Mouse (Mus musculus) kidney, embryonic 15.5 days (tissue): Measurements from ENCODE around the gene Prcd. TPM values are rescaled to one million over a fixed set of nuclear protein-coding genes. Genes with fewer than 3 reads are reported as not detected.
A peak's percentile ranks its signal among the peaks of the same experiment; 100 is the strongest.

Source experiments
- ATAC-seq: fragments of 200-750 bp; cut with Nextera tagmentation; replicated peaks from 2 replicates; pipeline ENCODE4 v1.8.0; 2017; ENCODE audit warnings: moderate TSS enrichment; ENCODE audit not compliant: low FRiP score
- H3K27ac ChIP-seq: fragments of 300-500 bp; sonication (generic); 2 replicates; pipeline ENCODE4 v1.5.1; 2015; ENCODE audit warnings: mild to moderate bottlenecking, inconsistent platforms
- H3K27me3 ChIP-seq: fragments of 300-500 bp; sonication (generic); 2 replicates; pipeline ENCODE4 v1.6.1; 2015; ENCODE audit warnings: inconsistent platforms
- H3K36me3 ChIP-seq: fragments of 300-500 bp; sonication (generic); 2 replicates; pipeline ENCODE4 v1.6.1; 2015; ENCODE audit warnings: inconsistent platforms
- H3K4me1 ChIP-seq: fragments of 300-500 bp; sonication (generic); 2 replicates; pipeline ENCODE4 v1.6.1; 2015; ENCODE audit warnings: inconsistent platforms
- H3K4me2 ChIP-seq: fragments of 300-500 bp; sonication (generic); 2 replicates; pipeline ENCODE4 v1.6.1; 2015; ENCODE audit warnings: moderate library complexity, mild to moderate bottlenecking, inconsistent platforms
- H3K4me3 ChIP-seq: fragments of 300-500 bp; sonication (generic); replicated peaks from 2 replicates; pipeline ENCODE4 v1.5.1; 2015; ENCODE audit warnings: mild to moderate bottlenecking, inconsistent platforms
- H3K9ac ChIP-seq: fragments of 300-500 bp; sonication (generic); 2 replicates; pipeline ENCODE4 v1.6.1; 2015; ENCODE audit warnings: mild to moderate bottlenecking, inconsistent platforms
- H3K9me3 ChIP-seq: fragments of 300-500 bp; sonication (generic); replicated peaks from 2 replicates; pipeline ENCODE4 v1.6.1; 2016; ENCODE audit warnings: inconsistent platforms
- WGBS: fragments of 180-500 bp; shearing (Covaris S2); methylation state at CpG from one replicate; pipeline ENCODE4 v1.1.7; 2015; ENCODE audit warnings: mixed read lengths; 5-methylcytosine and 5-hydroxymethylcytosine counted together
- polyA plus RNA-seq: library from polyadenylated mRNA; unstranded; fragments of >200 nt; fragmentation: Nextera tagmentation; extraction: Ambion mirVana; gene quantifications from 2 replicates; pipeline ENCODE4 v1.2.1, GENCODE M21; 2015

Prcd gene
- polyA plus RNA-seq, 1 experiment from 2014 or later, result 1.6 TPM

DNA sequence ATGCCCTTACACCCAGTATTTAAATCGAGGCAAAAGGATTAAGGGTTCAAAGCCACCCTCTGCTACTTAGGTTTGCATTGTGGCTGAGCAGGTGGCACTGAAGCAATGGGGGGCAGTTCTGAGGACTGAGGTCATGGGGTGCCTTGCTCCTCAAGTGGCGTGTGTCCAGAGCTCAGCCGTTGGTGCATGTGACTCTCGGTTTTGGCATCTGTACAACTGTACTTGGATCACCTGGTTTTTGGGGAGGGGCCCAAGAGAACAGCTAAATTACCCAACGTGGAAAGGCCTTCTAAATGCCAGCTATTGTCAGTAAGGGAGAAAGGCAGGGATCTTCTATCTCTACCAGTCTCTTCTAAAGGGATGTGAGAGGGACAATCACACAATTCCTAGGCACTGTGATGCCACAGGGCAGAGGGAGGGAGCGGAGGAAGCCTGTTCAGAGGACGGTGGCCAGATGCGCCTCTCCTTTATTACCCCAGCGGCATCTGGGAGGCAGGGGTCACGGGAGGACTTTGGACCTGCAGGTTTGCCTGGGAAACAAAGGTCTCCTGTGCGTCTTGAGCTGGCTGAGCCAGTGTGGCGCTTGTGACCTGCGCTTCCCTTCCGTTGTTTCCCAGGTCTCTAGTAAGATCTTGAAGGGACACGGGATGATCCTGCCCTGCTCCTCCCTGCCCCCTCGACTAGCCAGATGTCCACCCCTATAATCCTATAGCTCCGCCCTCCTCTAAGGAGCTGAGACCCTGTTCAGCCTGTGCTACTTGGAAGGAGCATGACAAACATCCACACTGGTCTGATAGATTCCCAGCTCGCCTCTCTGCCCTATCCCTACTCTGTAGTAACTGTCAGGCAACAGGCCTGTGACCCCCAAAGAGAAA lies 37.6 kb downstream of the Prcd start:
- H3K4me2 ChIP-seq, result no peak overlapping the region

DNA sequence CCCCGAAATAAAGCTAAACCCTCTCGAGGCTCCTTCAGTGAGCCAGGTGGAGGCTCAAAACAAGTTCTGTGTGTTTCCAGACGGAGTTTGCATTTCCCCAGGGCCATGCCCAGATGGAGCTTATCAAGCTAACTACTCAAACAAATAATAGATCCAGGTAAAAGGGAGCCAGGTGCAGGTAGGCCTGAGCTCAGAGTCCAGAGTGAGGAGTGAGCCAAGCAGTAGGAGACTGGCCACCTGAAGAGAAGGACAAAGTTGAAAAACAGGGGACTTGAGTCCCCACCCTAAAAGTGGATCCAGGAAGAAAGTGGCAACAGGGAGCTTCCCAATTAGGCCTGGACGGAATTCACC lies 40.5 kb downstream of the Prcd start:
- Histone ChIP-seq H3K27ac (no peak overlapping the region), H3K27me3 (peaks cover 36% of the 10 kb centered on the region), H3K4me1 (peaks cover 20% of the 10 kb centered on the region), H3K9me3 (no peaks in the 10 kb centered on the region), H3K4me2 (peak overlapping the region; percentile 81), H3K36me3 (no peaks in the 10 kb centered on the region), H3K9ac (peak overlapping the region; percentile 42), H3K4me3 (peak overlapping the region; percentile 52)
- no peak for ATAC-seq
- WGBS, result 41% methylated on average over 4 of the region's 4 CpGs

More for the DNA sequence above, 37.6 kb downstream of the Prcd start:
- Histone ChIP-seq H3K9ac (no peak overlapping the region), H3K4me3 (no peak overlapping the region), H3K36me3 (peaks cover 2% of the 10 kb centered on the region; the same call in 1 of the 2 replicates), H3K9me3 (no peaks in the 10 kb centered on the region), H3K27me3 (peaks cover 21% of the 10 kb centered on the region), H3K4me1 (peaks cover 20% of the 10 kb centered on the region), H3K27ac (no peak overlapping the region)
- 50% methylated on average over 18 of the region's 18 CpGs for WGBS
- ATAC-seq, result no peak

DNA sequence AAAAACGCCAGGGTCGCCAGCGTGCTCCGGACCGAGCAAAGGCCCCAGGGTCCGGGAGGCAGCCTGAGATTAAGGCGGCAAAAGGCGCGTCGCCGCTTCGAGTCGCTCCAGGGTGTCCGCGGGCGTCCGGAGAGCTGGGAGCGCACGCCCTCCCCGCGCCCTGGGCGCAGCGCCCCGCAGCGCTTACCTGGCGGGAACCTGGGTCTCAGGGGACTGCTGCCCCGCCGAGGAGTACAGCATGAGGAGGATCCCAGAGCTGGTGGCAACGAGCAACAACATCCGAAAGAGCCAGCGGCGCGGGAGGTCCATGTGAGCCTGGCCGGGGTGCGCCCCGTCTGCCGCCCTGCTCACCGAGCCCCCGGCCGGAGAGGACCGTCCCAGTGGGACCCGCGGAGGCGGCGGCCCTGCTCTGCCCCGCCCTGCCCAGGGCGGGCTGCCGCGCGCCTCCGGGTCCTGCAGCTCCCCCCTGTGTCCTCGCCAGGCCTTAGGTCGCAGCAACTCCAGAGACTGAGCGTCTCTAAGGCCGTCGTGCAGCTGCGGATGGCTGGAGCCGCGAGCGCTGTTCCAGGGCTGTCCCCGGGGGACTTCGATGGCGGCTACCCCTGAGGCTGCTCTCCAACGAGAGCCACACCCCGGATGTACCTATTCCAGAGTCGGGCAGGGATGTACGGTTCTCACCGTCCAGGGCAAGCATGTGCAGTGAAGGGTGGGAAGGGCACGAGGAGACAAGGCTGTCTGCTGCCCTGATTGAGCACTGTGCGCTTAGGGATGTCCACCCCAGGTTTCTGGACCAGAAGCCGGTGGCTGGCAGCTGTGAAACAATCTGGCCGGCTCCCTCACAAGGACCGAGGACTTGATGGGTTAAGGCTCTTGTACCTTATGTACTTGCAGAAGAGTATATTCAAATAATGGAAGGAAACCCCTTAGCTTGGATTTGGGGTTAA lies 41.2 kb downstream of the Prcd start:
- peak; percentile 89 for ATAC-seq
- Histone ChIP-seq H3K36me3 (no peaks in the 10 kb centered on the region), H3K4me1 (peaks cover 20% of the 10 kb centered on the region), H3K27ac (no peak overlapping the region), H3K27me3 (peaks cover 36% of the 10 kb centered on the region), H3K4me3 (peak overlapping the region; percentile 52), H3K9me3 (no peaks in the 10 kb centered on the region), H3K4me2 (peak overlapping the region; percentile 81), H3K9ac (peak overlapping the region; percentile 42)
- WGBS, result 2% methylated on average over 71 of the region's 73 CpGs

DNA sequence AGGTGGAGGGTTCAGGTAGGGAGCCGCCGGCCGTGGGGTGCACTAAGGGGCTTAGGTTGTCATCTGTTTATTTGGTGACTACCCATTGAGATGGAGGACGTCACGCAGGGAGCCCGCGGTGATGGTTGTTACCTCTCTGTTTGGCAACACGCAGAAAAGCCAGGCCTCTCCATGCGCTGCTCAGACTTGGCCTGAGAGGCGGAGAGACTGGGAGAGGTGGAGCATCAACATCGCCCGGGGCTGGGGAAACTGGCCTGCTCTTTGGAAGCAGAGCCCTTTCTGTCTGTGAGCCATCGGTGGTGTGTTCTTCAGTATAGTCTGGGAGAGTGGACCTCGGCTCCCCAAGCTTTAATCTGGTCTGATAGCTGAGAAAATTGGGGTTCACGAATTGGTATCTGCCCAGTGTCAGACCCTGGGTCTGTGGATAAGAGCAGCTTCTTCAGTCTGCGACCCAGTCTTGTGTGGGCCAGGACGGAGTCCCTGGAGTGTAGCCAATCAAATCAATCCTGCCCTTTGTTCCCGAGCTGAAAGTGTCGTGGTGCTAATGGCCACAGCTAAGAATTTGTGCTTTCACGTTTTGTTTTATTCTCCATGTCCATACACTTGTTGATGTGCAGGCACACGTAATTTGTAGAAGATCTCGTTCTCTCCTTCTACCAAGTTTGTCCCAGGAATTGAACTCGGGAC lies 42.0 kb downstream of the Prcd start:
- WGBS, result 28% methylated on average over 23 of the region's 23 CpGs
- no peak overlapping the region for H3K27ac ChIP-seq
- peak; percentile 44; the same call in 1 of the 2 replicates for ATAC-seq

DNA sequence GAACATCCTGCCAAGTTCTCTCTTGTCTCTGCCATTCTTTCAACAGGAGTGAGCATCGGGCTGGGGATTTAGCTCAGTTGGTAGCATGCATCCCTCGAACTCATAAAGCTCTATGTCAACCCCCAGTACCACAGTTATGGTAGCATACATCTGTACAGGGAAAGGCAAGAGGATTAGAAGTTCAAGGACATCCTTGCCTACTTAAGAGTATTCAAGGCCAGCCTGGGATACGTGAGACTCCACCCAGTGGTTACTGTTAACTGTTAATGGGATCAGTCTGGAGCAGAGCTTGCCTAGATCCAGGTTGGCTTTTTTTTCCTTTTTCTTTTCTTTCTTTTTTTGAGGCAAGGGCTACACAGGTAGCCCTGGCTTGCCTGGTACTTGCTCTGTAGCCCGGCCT lies 43.1 kb downstream of the Prcd start:
- H3K27me3 ChIP-seq, result peaks cover 36% of the 10 kb centered on the region
- no peak overlapping the region for H3K27ac ChIP-seq
- no peak overlapping the region for H3K4me2 ChIP-seq
- no peaks in the 10 kb centered on the region for H3K36me3 ChIP-seq
- peaks cover 20% of the 10 kb centered on the region for H3K4me1 ChIP-seq
- H3K9ac ChIP-seq, result no peak overlapping the region
- H3K9me3 ChIP-seq, result no peaks in the 10 kb centered on the region
- H3K4me3 ChIP-seq, result no peak overlapping the region
- 93% methylated on average over 4 of the region's 4 CpGs for WGBS
- no peak for ATAC-seq

More for the DNA sequence above, 42.0 kb downstream of the Prcd start:
- H3K36me3 ChIP-seq, result no peaks in the 10 kb centered on the region
- peaks cover 36% of the 10 kb centered on the region for H3K27me3 ChIP-seq
- no peaks in the 10 kb centered on the region for H3K9me3 ChIP-seq
- H3K4me2 ChIP-seq, result peak overlapping the region; percentile 81
- H3K4me1 ChIP-seq, result peaks cover 20% of the 10 kb centered on the region
- H3K4me3 ChIP-seq, result peak overlapping the region; percentile 52
- H3K9ac ChIP-seq, result peak overlapping the region; percentile 42; the same call in 1 of the 2 replicates

DNA sequence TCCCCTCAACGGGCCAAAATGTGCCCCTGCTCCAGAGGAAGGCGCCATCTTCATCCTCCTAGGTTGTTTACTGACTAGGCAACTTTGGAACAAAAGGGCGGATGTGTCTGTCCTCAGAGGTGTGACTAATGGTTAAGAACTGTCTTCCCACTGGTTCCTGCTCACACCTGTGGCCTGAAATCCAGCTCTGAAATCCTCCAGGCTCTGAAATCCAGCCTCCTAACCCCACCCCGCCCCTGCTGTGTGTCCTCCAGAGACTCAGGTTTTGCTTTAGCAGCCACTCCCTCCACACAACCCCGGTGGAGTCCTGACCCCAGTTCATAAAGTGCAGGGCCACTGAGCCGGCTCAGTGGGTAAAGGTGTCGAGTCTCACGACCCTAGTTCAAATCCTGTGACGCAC lies 44.2 kb downstream of the Prcd start:
- H3K27me3 ChIP-seq, result peaks cover 36% of the 10 kb centered on the region
- no peak overlapping the region for H3K27ac ChIP-seq
- H3K36me3 ChIP-seq, result no peaks in the 10 kb centered on the region
- 35% methylated on average over 9 of the region's 9 CpGs for WGBS
- H3K9me3 ChIP-seq, result no peaks in the 10 kb centered on the region
- no peak overlapping the region for H3K9ac ChIP-seq
- ATAC-seq, result no peak
- H3K4me1 ChIP-seq, result peaks cover 20% of the 10 kb centered on the region
- H3K4me3 ChIP-seq, result no peak overlapping the region
- H3K4me2 ChIP-seq, result no peak overlapping the region

DNA sequence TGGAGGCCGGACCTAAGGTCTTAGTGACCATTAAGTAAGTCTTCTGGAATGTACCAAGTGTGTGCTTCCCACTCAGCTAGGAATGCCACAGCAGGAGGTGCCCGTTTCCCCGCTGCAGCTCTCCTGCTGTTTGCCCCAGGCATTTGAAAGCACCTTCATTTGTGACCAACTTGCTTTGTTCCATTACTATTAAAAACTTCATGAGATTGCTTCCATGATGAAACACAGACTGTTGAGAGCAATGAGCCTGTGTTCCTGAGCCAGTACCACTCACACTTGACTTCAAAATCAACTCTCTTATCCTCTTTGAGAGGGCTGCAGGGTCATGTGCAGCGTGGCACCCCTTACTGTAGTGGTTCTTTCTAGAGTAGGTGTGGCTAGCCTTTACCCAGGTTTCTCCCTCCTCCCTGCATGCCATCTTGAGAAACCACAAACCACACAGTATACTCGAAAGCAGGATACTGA lies 48.1 kb downstream of the Prcd start:
- Histone ChIP-seq H3K27me3 (peaks cover 10% of the 10 kb centered on the region; the same call in 1 of the 2 replicates), H3K4me3 (no peak overlapping the region), H3K4me1 (peaks cover 2% of the 10 kb centered on the region; the same call in 1 of the 2 replicates), H3K4me2 (no peak overlapping the region), H3K36me3 (no peaks in the 10 kb centered on the region), H3K9ac (no peak overlapping the region), H3K9me3 (no peaks in the 10 kb centered on the region), H3K27ac (peak overlapping the region; percentile 49)
- 0 out of 2 replicates have a peak, but pooled peaks have one; percentile 54 for ATAC-seq
- WGBS, result 50% methylated on average over 5 of the region's 5 CpGs

DNA sequence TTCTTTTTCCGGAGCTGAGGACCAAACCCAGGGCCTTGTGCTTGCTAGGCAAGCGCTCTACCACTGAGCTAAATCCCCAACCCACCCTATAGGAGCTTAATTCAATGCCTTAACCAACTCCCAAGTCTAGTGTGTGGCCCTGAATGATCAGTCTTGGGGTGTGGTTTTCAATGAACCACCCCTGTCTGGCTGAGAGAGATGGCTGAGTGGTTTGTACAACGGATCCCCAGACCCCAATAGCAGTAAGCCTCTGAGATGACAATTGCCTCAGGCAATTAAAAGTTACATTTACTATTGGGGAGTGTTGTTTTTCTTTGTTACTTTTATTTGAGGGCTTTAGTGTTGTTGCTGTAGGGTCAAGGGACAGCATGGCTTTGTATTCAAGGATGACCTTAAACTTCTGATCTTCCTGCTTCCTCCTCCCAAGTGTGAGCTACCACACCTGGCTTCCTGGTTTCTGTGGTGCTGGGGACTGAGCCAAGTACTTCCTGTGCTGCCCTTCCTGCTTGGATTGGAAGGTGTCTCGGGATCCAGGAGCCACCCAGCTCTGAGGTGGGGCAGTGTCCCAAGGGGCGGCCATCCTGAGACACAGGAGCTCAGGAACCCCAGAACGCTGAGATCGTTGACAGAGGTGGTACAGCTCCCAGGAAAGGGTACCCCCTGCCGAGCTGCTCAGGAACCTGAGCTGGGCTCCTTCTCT lies 51.2 kb downstream of the Prcd start:
- no peak overlapping the region for H3K9ac ChIP-seq
- peaks cover 6% of the 10 kb centered on the region; the same call in 1 of the 2 replicates for H3K4me1 ChIP-seq
- ATAC-seq, result no peak
- whole genome bisulfite sequencing, result 93% methylated on average over 8 of the region's 8 CpGs
- no peak overlapping the region for H3K4me2 ChIP-seq
- no peaks in the 10 kb centered on the region for H3K9me3 ChIP-seq
- no peak overlapping the region for H3K27ac ChIP-seq
- no peak overlapping the region for H3K4me3 ChIP-seq
- no peaks in the 10 kb centered on the region for H3K27me3 ChIP-seq
- no peaks in the 10 kb centered on the region for H3K36me3 ChIP-seq

DNA sequence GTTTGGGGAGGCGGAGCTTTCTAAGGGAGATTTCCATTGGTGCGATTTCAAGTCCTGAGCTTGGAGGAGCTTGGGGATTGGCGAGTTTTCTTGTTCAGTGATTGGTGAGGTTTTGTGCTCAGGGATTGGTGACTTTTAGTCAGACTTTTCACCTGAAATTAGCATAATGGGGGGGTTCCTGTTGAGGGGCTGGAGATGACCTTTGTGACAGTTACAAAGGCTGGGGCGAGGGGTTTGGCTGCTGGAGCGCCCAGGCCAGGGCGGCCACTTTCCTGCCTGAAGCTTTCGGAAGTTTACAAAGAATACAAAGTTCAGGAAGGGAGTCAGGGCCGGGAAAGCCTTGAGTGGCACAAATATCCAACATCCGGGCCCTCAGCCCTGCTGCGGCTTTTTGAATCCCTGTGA lies 51.9 kb downstream of the Prcd start:
- Histone ChIP-seq H3K4me2 (no peak overlapping the region), H3K27ac (no peak overlapping the region), H3K4me1 (peaks cover 6% of the 10 kb centered on the region; the same call in 1 of the 2 replicates), H3K27me3 (no peaks in the 10 kb centered on the region), H3K36me3 (no peaks in the 10 kb centered on the region), H3K9me3 (no peaks in the 10 kb centered on the region), H3K9ac (no peak overlapping the region), H3K4me3 (no peak overlapping the region)
- WGBS, result 87% methylated on average over 10 of the region's 10 CpGs
- no peak for ATAC-seq

DNA sequence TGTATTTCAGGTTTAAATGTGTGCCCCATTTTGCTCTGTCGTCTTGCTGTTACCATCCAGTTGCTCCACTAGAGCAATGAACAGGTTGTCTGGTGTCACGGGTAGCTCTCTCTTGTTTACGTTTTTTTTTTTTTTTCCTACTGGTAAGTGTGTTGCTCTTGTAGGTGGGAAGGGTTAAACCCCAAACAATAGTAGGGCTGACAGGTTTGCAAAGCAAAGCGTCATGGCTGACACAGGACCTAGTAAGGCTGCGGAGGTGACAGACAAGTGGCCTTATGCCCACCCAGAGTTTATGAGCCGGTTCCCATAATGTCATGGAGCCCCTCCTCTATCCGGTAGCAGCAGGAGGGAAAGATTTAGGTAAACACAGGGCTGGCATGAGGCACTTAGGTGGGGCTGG lies 53.0 kb downstream of the Prcd start:
- H3K4me1 ChIP-seq, result peaks cover 6% of the 10 kb centered on the region; the same call in 1 of the 2 replicates
- no peak overlapping the region for H3K27ac ChIP-seq
- no peaks in the 10 kb centered on the region for H3K36me3 ChIP-seq
- no peak overlapping the region for H3K9ac ChIP-seq
- H3K4me3 ChIP-seq, result no peak overlapping the region
- no peaks in the 10 kb centered on the region for H3K27me3 ChIP-seq
- no peaks in the 10 kb centered on the region for H3K9me3 ChIP-seq
- WGBS, result 37% methylated on average over 7 of the region's 7 CpGs
- no peak overlapping the region for H3K4me2 ChIP-seq
- ATAC-seq, result no peak

DNA sequence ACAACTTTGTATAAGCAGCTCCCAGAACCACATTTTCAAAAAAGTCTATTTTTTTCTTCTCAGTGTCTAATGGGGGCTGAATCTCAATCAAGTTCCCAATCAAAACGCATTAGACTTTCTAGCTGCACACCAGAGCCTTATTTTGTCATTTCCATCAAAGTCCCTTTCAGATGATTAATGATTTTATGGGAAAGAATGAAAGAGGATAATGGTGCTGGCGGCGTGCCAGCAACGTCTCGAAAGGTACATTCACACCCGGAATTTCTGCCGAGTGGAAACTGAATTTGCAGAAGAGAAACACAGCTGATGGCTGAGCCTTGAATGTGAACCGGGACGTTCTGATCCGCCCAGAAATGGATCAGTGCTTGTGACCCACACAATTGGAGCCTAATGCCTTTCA lies 56.8 kb downstream of the Prcd start:
- no peak overlapping the region for H3K9ac ChIP-seq
- no peak overlapping the region for H3K4me3 ChIP-seq
- no peaks in the 10 kb centered on the region for H3K36me3 ChIP-seq
- H3K4me2 ChIP-seq, result no peak overlapping the region
- no peaks in the 10 kb centered on the region for H3K9me3 ChIP-seq
- H3K27me3 ChIP-seq, result no peaks in the 10 kb centered on the region
- WGBS, result 52% methylated on average over 10 of the region's 10 CpGs
- no peak overlapping the region for H3K27ac ChIP-seq
- no peak for ATAC-seq
- H3K4me1 ChIP-seq, result peaks cover 17% of the 10 kb centered on the region; the same call in 1 of the 2 replicates
